Mouse (Mus musculus) adrenal gland (tissue): ENCODE data around the gene Zfp91.

Source experiments
- intact Hi-C: fragments of 180-260 bp; cut with DNase I; formaldehyde crosslinking; loops from one replicate; pipeline ENCODE4 v1.15.1; 2025

Zfp91 gene

GRCm38 (mm10) chr19:12795110-12795509, 816 bp downstream of the Zfp91 start:
- intact Hi-C loops, result loop anchor here (5.0 to 10.0 kb wide), 2 partner anchors 73 to 280 kb away; no protein-coding TSS in a partner anchor

DNA sequence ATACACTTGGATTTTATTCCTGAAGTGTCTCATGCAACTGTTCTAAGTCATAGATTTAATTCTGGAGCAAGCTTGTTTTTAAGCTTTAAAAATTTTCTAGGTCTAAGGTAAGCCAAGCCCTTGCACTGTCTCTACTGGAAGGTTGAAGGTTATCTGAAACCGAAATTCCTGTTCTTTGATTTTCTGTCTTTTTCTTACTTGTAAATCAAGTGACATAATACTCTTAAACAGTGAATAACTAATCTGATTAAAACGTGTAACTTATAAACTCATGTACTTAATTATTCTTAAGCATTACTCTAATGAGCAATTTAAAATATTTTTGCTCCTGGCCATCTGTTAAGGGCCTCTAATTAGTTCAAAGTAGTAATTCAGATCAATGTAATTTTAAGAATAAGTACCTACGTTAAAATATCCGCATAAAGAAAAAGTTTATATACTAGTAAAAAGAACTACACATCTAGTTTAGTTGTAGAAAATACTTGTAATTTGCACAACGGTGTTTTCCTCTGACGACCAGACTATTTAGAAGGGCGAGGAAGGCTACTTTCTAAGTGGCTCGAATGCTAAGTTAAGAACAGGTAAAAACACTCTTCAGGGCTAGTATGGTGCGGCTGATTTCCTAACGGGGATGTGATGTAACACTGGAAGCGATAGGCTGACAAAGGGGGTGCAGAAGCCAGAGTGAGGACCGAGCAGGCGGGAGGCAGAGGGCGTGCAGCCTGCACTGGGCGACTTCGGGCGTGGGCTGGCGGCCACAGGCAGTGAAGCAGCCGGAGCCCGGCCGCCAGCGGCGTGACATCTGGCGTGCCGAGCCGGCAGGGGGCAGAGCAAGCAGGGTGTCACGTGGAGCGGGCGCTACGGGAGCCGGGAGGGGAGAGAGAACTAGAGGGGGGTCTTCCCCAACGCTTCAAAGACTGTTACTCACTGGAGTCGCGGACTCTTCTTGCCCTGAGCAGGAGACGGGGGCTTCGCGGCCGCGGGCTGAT, 1.6 kb downstream of the Zfp91 start:
- intact Hi-C loops, result loop anchor here (5.0 to 10.0 kb wide), 2 partner anchors 72 to 280 kb away; no protein-coding TSS in a partner anchor

DNA sequence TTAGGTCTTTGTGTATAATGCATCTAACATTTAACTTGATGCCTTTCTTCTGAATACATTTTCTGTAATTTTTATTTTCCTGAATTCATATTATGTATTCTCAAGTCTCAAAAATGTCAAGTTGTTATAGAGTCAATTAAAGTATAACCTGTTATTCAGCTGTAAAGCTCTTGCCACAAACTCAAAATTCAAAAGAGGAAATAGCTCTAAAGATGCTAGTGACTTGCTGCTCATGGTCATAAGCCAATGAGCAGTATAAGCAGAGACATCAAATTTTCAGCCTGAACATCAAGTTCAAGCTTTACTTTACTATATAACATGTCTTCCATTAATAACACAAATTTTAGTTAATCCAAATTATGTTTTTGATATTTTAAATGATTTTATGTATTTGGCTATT, 3.6 kb downstream of the Zfp91 start:
- intact Hi-C loops, result loop anchor here (10.0 kb wide), 1 partner anchor 278 kb away; no protein-coding TSS in a partner anchor

GRCm38 (mm10) chr19:12787721-12788120, 8.2 kb downstream of the Zfp91 start:
- intact Hi-C loops, result no loop called here

DNA sequence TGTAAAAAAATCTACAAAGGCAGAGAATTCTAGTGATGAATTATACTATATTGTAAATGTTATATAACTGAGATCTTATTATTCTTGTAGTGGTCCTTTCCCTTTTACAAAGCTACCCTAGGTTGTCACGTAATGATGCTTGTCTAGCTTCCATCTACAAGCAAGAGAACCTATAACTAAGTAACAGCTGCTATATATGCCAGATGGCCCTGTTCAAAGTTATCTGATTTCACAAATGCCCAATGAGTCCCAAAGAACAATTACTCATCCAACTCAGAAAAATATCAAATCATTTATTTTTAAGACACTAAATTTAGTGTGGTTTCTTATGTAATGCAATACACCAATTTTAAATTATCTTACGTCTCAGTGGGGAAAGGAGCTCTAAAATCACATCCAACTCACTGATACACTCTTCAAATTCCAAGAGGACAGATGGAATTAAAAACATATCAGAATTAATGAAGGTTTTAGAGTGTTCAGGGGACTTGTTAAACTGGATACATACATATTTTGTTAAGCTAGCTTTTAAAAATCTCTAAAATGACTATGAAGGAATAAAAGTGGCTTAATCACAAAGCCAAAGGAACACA, 9.0 kb downstream of the Zfp91 start:
- intact Hi-C loops, result no loop called here

DNA sequence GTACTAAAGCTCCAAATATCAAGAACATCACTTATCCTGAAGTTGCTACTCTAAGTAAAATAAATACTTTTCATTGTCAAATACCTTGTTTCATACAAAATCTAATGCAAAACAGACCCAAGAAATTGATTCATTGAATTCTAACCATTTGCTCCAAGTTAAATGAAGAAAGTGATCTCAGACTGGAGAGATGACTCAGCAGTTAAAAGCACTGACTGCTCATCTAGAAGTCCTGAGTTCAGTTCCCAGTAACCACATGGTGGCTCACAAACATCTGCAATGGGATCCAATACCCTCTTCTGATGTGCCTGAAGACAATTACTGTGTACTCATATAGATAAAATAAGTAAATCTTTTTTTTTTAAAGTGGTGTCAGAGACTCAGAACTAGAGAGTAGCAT, 15.5 kb downstream of the Zfp91 start:
- intact Hi-C loops, result no loop called here

- intact Hi-C loops, result no loop called here
These were observed 25.0 kb downstream of the Zfp91 start for GRCm38 (mm10) chr19:12770888-12771287.

GRCm38 (mm10) chr19:12765308-12765707, 30.6 kb downstream of the Zfp91 start, which contains the start of gene Cntf:
TSS of gene Cntf (minus strand) at chr19:12765632.
- intact Hi-C loops, result no loop called here

DNA sequence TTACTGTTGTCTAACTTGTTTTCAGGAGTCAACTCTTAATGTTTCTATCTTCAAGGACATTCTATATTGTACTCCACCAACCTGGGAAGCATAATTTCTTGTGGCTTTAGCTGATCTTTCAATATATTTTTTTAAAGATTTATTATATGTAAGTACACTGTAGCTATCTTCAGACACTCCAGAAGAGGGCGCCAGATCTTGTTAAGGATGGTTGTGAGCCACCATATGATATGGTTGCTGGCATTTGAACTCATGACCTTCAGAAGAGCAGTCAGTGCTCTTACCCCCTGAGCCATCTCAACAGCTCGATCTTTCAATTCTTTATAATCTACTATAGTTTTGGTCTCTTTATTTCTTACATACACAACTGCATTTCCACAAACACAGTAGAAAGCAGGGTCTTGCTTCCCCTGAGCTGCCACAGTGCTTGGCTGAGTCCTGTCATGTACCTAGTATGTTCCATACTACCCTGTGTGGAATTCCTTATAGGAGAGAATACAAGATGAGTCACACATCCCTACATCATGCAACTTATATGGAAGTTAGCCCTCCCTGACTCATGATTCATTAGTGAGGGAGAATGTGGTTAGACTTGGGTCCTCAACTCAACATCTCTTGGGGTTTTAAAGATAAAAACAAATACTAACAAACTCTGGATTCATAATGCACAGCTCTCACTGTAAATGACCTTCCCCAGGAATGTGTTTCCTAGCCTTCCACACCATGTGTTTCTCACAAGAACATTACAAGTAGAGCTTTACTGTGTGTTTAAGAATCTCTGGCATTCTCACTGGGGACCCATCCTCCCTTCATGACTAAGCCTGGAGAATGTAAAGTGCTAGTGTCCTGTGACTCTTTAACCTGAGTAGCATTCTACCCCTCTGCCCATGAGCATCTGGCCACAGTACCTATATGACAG, 33.5 kb downstream of the Zfp91 start:
- intact Hi-C loops, result no loop called here

DNA sequence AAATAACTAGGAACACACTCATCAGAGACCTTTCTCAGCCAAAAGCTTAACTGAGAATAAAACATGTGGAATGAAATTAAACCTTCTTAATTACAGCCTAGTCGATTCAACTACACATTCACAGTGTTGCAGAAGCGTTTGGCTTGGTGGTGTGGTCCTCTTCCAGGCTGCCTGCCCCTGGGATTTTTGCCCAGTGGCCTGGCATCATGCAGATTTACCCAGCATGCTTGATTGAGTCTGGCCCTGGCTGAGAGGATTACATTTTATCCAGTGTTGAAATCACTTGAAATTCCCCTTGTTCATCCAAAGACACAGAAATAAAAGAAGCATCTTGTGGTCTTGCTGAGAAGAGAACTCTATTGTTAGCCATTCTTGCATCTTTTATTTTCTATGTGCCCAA, 36.3 kb downstream of the Zfp91 start:
- intact Hi-C loops, result no loop called here

GRCm38 (mm10) chr19:12758936-12759478, 36.9 kb downstream of the Zfp91 start:
- intact Hi-C loops, result no loop called here

GRCm38 (mm10) chr19:12756286-12756685, 39.6 kb downstream of the Zfp91 start:
- intact Hi-C loops, result no loop called here

DNA sequence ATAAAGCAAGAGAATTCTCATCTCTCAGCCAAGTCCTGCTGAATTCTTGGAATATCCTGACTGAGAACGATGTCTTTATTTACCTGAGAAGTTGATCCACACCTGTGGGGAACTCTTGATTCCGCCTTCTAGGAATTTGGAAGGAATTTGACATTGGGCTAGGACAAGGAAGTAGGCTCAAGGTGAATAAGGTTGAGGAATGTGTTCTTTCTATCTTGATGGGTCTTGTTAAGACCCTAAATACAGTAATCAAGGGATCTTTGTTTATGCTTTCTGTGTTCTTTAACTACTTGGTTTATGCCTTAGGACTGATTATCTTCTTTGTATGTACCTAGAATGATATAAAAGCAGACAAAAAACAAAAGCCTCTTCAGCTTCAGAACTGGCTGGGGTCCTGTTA, 64.0 kb downstream of the Zfp91 start:
- intact Hi-C loops, result no loop called here

DNA sequence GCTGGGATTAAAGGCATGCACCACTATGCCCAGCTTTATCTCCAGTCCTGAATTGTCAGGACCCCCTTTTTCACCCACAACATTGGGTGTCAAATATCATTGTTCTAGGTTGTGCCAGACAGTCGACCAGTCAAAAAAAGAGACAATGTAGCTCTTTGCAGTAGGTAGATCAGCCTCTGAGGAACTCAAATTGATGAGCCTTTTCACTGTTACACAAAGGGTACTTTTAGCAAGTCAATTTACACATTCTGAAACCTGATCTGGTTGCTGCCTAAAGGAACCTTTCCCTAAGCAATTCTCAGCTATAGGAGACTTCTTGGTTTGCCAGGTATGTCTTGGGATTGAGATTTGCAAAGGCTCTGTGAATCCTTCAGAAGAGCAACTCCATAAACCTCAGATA, 64.9 kb downstream of the Zfp91 start:
- intact Hi-C loops, result no loop called here

DNA sequence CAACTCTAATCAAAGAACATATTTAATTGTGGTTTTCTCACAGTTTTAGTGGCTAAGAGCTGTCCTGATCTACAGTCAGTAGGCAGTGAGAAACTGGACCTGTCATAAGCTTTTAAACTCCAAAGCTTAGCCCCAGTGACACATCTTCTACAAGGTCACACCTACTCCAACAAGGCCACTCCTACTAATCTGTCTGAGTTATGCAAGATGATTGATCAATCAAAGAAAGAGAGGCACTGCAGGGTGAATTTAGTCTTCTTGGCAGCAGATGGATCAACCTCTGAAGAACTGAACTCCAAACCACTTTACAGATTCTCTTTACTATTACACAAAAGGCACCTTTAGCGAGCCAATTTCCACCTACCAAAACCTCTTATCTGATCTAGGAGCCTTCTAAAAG, 70.1 kb downstream of the Zfp91 start:
- intact Hi-C loops, result no loop called here

- intact Hi-C loops, result loop anchor here (5.0 kb wide), 2 partner anchors 75 to 100 kb away; partner anchors contain the start of genes Lpxn and Zfp91
These were observed 73.6 kb downstream of the Zfp91 start for GRCm38 (mm10) chr19:12722308-12722707.

DNA sequence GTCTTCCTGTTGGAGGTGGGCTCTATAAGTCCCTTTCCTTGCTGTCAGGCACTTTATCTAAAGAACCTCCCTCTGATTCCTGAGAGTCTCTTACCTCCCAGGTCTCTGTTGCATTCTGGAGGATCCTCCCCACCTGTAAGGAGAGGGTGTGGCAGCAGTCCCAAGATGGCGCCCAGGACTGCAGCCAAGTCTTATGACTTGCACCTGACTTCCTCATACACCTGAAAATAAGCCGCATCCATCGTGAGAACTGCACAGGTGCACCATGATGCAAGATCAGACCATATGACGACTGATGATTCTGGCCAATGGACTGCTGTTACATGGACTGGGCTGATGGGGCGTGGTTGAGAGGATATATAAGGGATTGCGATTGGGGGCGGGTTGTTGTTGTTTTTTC, 74.3 kb downstream of the Zfp91 start:
- intact Hi-C loops, result loop anchor here (5.0 kb wide), 2 partner anchors 76 to 101 kb away; partner anchors contain the start of genes Lpxn and Zfp91

GRCm38 (mm10) chr19:12720919-12721318, 75.0 kb downstream of the Zfp91 start:
- intact Hi-C loops, result loop anchor here (5.0 kb wide), 2 partner anchors 76 to 101 kb away; partner anchors contain the start of genes Lpxn and Zfp91

DNA sequence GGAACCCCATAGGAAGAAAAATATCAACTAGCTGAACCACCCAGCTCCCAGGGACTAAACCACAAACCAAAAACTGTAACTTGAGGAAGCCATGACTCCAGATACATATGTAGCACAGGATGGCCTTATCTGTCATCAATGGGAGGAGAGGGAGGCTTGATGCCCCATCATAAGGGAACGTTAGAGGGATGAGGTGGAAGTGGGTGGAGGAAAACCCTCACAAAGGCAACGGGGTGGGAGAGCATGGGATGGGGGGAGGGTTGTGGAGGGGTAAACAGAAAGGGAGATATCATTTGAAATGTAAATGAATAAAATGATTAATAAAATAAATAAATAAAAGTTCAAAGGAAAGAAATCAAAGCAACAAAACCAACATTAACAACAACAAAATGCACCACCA, 75.5 kb downstream of the Zfp91 start:
- intact Hi-C loops, result loop anchor here (5.0 kb wide), 2 partner anchors 77 to 102 kb away; partner anchors contain the start of genes Lpxn and Zfp91

GRCm38 (mm10) chr19:12719189-12719588, 76.7 kb downstream of the Zfp91 start:
- intact Hi-C loops, result no loop called here
